Mouse (Mus musculus) megakaryocyte-erythroid progenitor cell, adult 5 weeks (primary cell): Measurements from ENCODE around the gene Ccdc22. TPM values are rescaled to one million over a fixed set of nuclear protein-coding genes. Genes with fewer than 3 reads are reported as not detected.

Experiments
- polyA plus RNA-seq: library from polyadenylated mRNA; stranded (reverse); fragments of >175 nt; gene quantifications from 2 replicates; pipeline ENCODE4 v1.2.3, GENCODE M21; 2012

Gene Ccdc22
- polyA plus RNA-seq: 54.9 and 59.4 TPM in 2 replicates

DNA sequence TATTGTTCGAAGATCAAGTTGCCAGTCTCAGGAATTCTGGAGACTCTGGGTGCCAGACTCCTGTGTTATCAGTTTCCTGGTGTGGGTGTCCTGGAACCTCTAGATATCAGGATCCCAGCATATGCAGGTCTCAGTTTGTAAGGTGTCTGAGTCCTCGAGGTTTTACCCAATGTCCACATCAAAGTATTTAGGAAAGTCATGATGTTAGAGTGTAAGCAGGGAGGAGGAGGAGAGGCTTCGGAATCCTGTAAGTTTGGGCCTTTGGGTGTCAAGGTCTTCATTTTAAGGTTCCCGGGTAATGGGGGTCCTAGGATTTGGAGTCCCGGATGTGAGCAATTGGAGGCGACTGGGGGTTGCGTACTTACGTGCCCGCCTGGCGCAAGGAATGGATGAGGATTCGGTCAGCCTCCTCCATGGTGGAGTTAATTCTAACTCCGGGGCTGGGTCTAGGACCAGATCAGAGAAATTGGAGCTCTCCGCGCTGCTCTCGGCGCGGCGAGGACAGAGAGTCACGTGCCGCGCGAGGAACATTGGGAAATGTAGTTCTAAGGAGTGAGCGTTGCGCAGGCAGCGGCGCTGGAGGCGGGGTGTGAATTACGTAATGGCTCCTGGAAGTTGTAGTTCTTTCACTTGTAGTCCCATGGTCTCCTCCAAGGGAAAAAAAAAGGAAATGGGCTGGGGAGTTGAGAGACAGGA lies at the start of gene Ccdc22:
Gene Ccdc22, minus strand, starts transcription at position 639 of the 696 bp plus-strand sequence.

DNA sequence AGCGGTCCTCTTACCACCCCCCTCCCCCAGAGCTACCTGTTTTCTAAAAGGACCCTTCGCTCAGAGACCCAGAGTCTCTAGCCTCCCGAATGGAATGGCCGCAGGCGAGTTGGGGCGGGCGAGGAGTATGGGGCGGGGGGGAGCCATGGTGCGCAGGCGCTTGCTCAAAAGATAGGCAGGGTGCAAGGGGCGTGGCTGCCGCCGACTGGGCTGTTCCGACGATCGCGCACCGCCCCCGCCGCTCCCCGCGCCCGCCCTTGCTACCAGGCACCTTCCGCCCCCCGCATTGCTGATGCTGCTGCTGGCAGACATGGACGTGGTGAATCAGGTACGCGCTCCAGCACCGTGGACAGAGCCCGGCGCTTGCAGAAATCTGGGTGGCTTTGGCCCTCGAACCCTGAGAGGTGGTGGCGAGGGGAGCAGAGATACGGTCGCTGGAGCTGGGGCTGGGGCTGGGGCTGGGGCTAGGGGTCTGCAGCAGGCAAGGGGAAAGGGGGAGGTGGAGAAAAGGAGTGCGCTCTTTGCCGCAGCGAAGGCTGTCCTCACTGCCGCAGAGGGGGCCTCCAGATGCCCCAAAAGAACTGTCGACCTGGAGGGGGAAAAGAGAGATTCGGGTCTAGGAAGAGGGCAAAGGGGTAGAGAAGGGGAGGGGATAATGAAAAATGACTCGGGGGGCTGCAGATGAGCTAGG lies 33.2 kb upstream of the Ccdc22 start, which contains the start of gene Syp:
Gene Syp, plus strand, starts transcription at position 71 of the 691 bp plus-strand sequence.

DNA sequence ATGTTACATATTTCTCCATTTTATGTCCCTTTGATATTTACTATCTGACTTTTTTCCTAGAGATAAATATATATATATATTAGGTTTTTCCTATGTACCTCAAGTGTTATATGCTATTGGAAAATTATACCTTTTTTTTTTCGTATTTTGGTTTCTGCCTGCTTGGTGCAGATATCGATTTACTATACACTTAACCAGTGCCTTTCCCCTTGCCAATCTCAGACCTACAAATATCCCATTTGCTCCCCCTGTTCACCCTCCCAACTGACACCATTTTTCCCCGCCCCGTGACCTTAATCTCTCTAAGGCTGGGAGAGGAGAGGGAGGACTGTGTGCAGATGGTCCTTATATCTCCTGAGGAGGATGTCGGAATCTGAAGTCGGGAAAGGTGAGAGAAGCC lies 1.5 kb upstream of the Ccdc22 start, which contains the start of gene Cacna1f:
Gene Cacna1f, plus strand, starts transcription at position 301 of the 400 bp plus-strand sequence.

DNA sequence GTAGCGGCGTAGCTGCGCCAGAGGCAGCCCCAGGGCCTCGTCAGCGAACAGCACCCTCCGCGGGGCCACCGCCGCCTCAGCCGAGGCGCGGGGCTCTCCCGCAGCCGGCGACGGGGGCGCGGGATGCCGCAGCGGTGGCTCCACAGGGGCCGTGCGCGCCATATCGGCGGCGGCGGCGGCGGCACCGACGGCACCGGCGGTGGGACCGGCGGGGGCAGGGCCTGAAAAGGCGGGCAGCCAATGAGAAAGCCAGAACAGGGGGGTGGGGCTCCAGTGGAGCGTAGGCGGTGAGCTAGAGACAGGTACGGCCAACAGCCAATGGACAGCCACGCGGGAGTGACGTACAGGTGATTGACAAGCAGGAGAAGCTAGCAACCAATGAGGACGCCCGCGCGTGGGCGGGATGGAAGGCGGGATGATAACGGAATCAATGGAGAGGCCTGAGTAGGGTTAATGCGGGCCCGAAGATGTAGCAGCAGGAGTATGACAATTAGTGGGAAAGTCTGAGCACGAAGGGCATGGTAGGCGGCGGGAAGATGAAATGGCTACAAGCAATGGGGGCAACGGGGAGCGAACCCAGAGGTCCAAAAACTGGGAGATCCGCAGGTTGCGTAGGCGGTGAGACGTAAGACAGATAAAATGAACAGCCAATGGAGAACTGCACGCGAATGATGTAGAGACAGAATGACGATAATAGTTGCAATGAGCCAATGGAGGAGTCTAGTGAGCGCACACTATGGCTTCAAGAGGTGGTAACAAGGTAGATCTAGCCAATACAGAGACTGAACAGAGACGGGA lies 31.0 kb downstream of the Ccdc22 start, which contains the start of gene Ppp1r3f:
Gene Ppp1r3f, minus strand, starts transcription at position 197 of the 798 bp plus-strand sequence.

DNA sequence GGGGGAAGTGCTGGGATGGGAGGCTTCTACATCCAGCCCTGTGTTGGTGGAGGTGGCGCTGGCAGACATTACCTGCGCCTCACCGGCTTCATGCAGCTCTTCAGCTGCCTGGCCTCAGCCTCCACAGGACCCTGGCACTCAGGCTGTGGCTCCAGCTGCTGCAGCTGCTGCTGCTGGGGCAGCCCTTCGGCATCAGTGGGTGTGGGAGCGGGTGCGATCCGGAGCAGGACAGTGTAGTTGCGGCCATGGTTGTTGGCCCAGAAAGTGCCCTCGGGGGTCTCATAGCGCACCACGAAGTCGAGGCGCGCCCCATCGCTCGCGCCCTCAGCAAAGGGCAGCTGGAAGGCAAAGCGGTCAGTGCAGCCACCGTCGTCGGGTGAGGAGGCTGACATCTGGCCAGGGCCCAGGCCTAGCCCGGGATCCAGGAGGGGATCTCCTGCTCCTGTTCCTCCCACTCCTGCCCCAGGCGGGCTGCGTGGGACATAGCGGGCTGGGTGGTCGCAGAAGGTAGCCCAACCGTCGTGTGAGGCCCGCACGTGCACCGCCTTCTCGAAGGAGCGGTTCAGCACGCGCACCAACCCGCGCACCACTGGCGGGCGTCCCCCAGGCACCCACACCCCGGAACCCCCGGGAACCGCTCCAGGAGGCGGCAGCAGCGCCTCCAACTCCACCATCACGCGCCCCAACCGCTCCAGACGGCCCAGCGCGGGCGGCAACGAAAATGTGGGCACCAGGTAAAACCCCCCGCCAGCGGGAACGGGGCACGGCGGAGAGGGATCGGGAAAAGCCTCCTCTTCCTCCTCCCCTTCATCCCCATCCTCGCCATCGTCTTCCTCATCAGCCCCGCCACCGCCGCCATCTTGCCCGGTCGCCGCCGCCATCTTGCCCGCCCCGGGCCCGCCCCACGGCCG lies 31.9 kb downstream of the Ccdc22 start, which contains the start of gene Foxp3:
Gene Foxp3, plus strand, starts transcription at position 469 of the 911 bp plus-strand sequence.

Other genes with a start within 250 kb of the Ccdc22 start
- gene Usp27x, start 229.7 kb downstream of the Ccdc22 start, polyA plus RNA-seq: 0.59 and 1.3 TPM in 2 replicates
- gene Foxp3, start 31.9 kb downstream of the Ccdc22 start, polyA plus RNA-seq: 0.33 TPM in 1 of 2 replicates, not detected in the other
- 1.0 and 1.5 TPM in 2 replicates for gene Ppp1r3f, start 31.2 kb downstream of the Ccdc22 start, polyA plus RNA-seq
- gene Cacna1f, start 1.6 kb upstream of the Ccdc22 start, polyA plus RNA-seq: 0.15 and 0.20 TPM in 2 replicates
- gene Syp, start 33.0 kb upstream of the Ccdc22 start, polyA plus RNA-seq: 0.37 and 0.49 TPM in 2 replicates
- 21.9 and 25.7 TPM in 2 replicates for gene Prickle3, start 51.7 kb upstream of the Ccdc22 start, polyA plus RNA-seq
- 78.6 and 85.3 TPM in 2 replicates for gene Plp2, start 65.9 kb upstream of the Ccdc22 start, polyA plus RNA-seq
- gene Magix, start 75.7 kb upstream of the Ccdc22 start, polyA plus RNA-seq: 0.02 and 0.16 TPM in 2 replicates
- 7.6 and 9.3 TPM in 2 replicates for gene Gpkow, start 91.6 kb upstream of the Ccdc22 start, polyA plus RNA-seq
- gene Wdr45, start 108.8 kb upstream of the Ccdc22 start, polyA plus RNA-seq: 29.1 and 38.9 TPM in 2 replicates
- 5.4 and 5.5 TPM in 2 replicates for gene Gm45208, start 116.7 kb upstream of the Ccdc22 start, polyA plus RNA-seq
- gene Praf2, start 122.9 kb upstream of the Ccdc22 start, polyA plus RNA-seq: 13.0 and 14.3 TPM in 2 replicates
- gene Ccdc120, start 145.4 kb upstream of the Ccdc22 start, polyA plus RNA-seq: 9.2 and 12.0 TPM in 2 replicates
- gene Tfe3, start 157.0 kb upstream of the Ccdc22 start, polyA plus RNA-seq: 35.0 and 39.3 TPM in 2 replicates
- gene Gripap1, start 184.2 kb upstream of the Ccdc22 start, polyA plus RNA-seq: 30.7 and 49.9 TPM in 2 replicates
- 0.55 and 0.57 TPM in 2 replicates for gene Kcnd1, start 216.8 kb upstream of the Ccdc22 start, polyA plus RNA-seq
- 82.6 and 87.6 TPM in 2 replicates for gene Otud5, start 235.8 kb upstream of the Ccdc22 start, polyA plus RNA-seq